Mouse (Mus musculus) lung, postnatal 4 days (tissue): ENCODE measurements at regions not wholly inside any gene's neighbourhood (a gene's known extent, or its start where the extent isn't known, plus 50 kb on each side); places are given as distances from the start of the nearest gene placed in this dataset.

Experiments used
- DNase-seq, 2 experiments: peaks; one replicate each; pipeline ENCODE4 v3.0.0; 2021

GRCm38 (mm10) chr15:84616880-84617279 lies 52.5 kb upstream of the Prr5 start:
- peak; percentile 77 to 84 for DNase-seq

GRCm38 (mm10) chr15:84613536-84614527 lies 55.6 kb upstream of the Prr5 start:
- peak; percentile 76 to 89 for DNase-seq

GRCm38 (mm10) chr15:84612961-84613360 lies 55.3 kb upstream of the Rtl6 start:
- no peak for DNase-seq

- no peak for DNase-seq
These were observed 52.3 kb upstream of the Rtl6 start for GRCm38 (mm10) chr15:84609825-84610442.

- no peak for DNase-seq
These were observed 51.4 kb upstream of the Rtl6 start for GRCm38 (mm10) chr15:84609063-84609462.
